Mouse (Mus musculus) fat pad, adult 2 months (tissue): Measurements from ENCODE around the gene Hmgb2.
"Not testable (repeated sequence)": the region's sequence is repeated elsewhere in the genome, so short reads cannot be mapped to it uniquely, and the experiment has no call there.

Source experiments
- DNase-seq: peaks from one replicate; pipeline ENCODE4 v3.0.0-alpha.2; 2011; ENCODE audit warnings: low read depth, low spot score; ENCODE audit errors: extremely low read depth

The Hmgb2 gene

GRCm38 (mm10) chr8:57508657-57509056 lies 3.0 kb upstream of the Hmgb2 start:
- DNase-seq: no peak

GRCm38 (mm10) chr8:57510791-57511315 lies 854 bp upstream of the Hmgb2 start:
- no peak for DNase-seq

- no peak for DNase-seq
Measured at GRCm38 (mm10) chr8:57512141-57513056, 692 bp downstream of the Hmgb2 start.

GRCm38 (mm10) chr8:57513178-57513661 lies 1.5 kb downstream of the Hmgb2 start:
- not testable (repeated sequence) for DNase-seq

GRCm38 (mm10) chr8:57516685-57517084 lies 5.0 kb downstream of the Hmgb2 start:
- DNase-seq: not testable (repeated sequence)

GRCm38 (mm10) chr8:57517723-57518122 lies 6.0 kb downstream of the Hmgb2 start:
- DNase-seq: no peak

GRCm38 (mm10) chr8:57520186-57520786 lies 8.6 kb downstream of the Hmgb2 start:
- DNase-seq: no peak

GRCm38 (mm10) chr8:57528036-57528435 lies 16.3 kb downstream of the Hmgb2 start:
- no peak for DNase-seq

GRCm38 (mm10) chr8:57530238-57530637 lies 18.5 kb downstream of the Hmgb2 start:
- no peak for DNase-seq

GRCm38 (mm10) chr8:57530666-57531349 lies 19.1 kb downstream of the Hmgb2 start:
- no peak for DNase-seq

- no peak for DNase-seq
Measured at GRCm38 (mm10) chr8:57532223-57532622, 20.5 kb downstream of the Hmgb2 start.

- DNase-seq: no peak
Measured at GRCm38 (mm10) chr8:57533106-57533505, 21.4 kb downstream of the Hmgb2 start.

- DNase-seq: no peak
Measured at GRCm38 (mm10) chr8:57534495-57534894, 22.8 kb downstream of the Hmgb2 start.

- no peak for DNase-seq
Measured at GRCm38 (mm10) chr8:57536167-57536566, 24.5 kb downstream of the Hmgb2 start.

GRCm38 (mm10) chr8:57538601-57539000 lies 26.9 kb downstream of the Hmgb2 start:
- DNase-seq: no peak

GRCm38 (mm10) chr8:57540110-57540838 lies 28.6 kb downstream of the Hmgb2 start:
- no peak for DNase-seq

GRCm38 (mm10) chr8:57540951-57541350 lies 29.2 kb downstream of the Hmgb2 start:
- DNase-seq: no peak

- no peak for DNase-seq
Measured at GRCm38 (mm10) chr8:57541405-57541804, 29.7 kb downstream of the Hmgb2 start.

- no peak for DNase-seq
Measured at GRCm38 (mm10) chr8:57546401-57546800, 34.7 kb downstream of the Hmgb2 start.

GRCm38 (mm10) chr8:57546834-57547233 lies 35.1 kb downstream of the Hmgb2 start:
- no peak for DNase-seq

GRCm38 (mm10) chr8:57547581-57547980 lies 35.9 kb downstream of the Hmgb2 start:
- no peak for DNase-seq
